Mouse (Mus musculus) stomach, postnatal 0 days (tissue): ENCODE measurements around the gene Zfp423.

Experiments
- CTCF ChIP-seq: IDR thresholded peaks from 2 replicates; pipeline ENCODE4 v1.5.1; 2016; ENCODE audit warnings: antibody characterized with exemption, low read depth, mild to moderate bottlenecking, moderate library complexity
- EP300 ChIP-seq: optimal IDR thresholded peaks from 2 replicates; pipeline ENCODE3; 2016; ENCODE audit warnings: antibody characterized with exemption

DNA sequence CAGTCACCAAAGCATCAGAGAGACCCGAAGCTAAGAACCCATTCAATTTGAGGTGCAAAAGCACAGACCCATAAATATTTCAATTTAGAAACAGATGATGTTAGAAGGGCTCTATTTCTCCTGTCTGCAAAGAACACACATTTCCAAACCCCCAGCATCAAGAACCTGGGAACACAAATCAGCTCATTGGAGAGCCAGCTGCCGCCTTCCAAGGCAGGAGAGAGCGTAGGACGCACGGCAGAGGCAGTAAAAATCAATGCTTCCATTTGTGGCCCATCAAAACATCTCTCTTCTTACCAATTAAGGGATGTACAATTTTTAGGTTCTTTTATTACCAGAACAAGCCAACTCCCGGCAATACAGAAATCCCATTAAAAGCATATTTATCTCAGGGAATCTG lies 98.5 kb downstream of the Zfp423 start:
- TF ChIP-seq EP300 (no peak), CTCF (no peak)
